Mouse (Mus musculus) spleen, adult 2 months (tissue): ENCODE measurements around the gene Sipa1l1. TPM values are rescaled to one million over a fixed set of nuclear protein-coding genes. Genes with fewer than 3 reads are reported as not detected.
A peak's percentile ranks its signal among the peaks of the same experiment; 100 is the strongest.

Experiments used
- DNase-seq, 2 experiments: peaks; one replicate each; pipeline versions ENCODE4 v3.0.0 to v3.0.0-alpha.2; 2012 to 2021; ENCODE audit warnings: low spot score in 2 of 2, low read depth in 1 of 2
- H3K27ac ChIP-seq: fragments of 200-500 bp; 2 replicates; pipeline ENCODE4 v1.5.1; 2012; ENCODE audit warnings: low read length, inconsistent platforms; ENCODE audit not compliant: insufficient read depth
- H3K27me3 ChIP-seq: fragments of 200-500 bp; 2 replicates; pipeline ENCODE4 v1.6.1; 2012; ENCODE audit warnings: mild to moderate bottlenecking, moderate library complexity, low read length, inconsistent platforms; ENCODE audit not compliant: control insufficient read depth, insufficient read depth
- H3K36me3 ChIP-seq: fragments of 200-500 bp; 2 replicates; pipeline ENCODE4 v1.6.1; 2012; ENCODE audit warnings: mild to moderate bottlenecking, low read length, inconsistent platforms; ENCODE audit not compliant: control insufficient read depth, insufficient read depth
- H3K4me1 ChIP-seq: fragments of 200-500 bp; 2 replicates; pipeline ENCODE4 v1.6.1; 2011; ENCODE audit warnings: inconsistent platforms; ENCODE audit not compliant: control insufficient read depth, insufficient read depth, insufficient read length
- H3K4me3 ChIP-seq: fragments of 200-500 bp; 2 replicates; pipeline ENCODE4 v1.5.1; 2011; ENCODE audit warnings: mild to moderate bottlenecking, inconsistent platforms; ENCODE audit not compliant: insufficient read depth, insufficient read length; ENCODE audit errors: extremely low read depth
- CTCF ChIP-seq: fragments of 200-500 bp; IDR thresholded peaks from 2 replicates; pipeline ENCODE4 v1.5.1; 2011; ENCODE audit warnings: mild to moderate bottlenecking, inconsistent platforms; ENCODE audit not compliant: insufficient read depth, insufficient read length, insufficient replicate concordance; ENCODE audit errors: extremely low read depth
- POLR2A ChIP-seq: fragments of 200-500 bp; IDR thresholded peaks from 2 replicates; pipeline ENCODE4 v1.6.1; 2011; ENCODE audit warnings: low read depth, low read length, inconsistent platforms
- WGBS: fragments of 180-500 bp; shearing (Covaris S2); methylation state at CpG from one replicate; pipeline ENCODE4 v1.1.7; 2018; 5-methylcytosine and 5-hydroxymethylcytosine counted together
- polyA plus RNA-seq: library from polyadenylated mRNA; depleted of rRNA; stranded (reverse); fragments of >200 nt; gene quantifications from 2 replicates; pipeline ENCODE4 v1.2.3, GENCODE M21; 2012

Sipa1l1 gene
- polyA plus RNA-seq, 1 experiment = 17.1 TPM

DNA sequence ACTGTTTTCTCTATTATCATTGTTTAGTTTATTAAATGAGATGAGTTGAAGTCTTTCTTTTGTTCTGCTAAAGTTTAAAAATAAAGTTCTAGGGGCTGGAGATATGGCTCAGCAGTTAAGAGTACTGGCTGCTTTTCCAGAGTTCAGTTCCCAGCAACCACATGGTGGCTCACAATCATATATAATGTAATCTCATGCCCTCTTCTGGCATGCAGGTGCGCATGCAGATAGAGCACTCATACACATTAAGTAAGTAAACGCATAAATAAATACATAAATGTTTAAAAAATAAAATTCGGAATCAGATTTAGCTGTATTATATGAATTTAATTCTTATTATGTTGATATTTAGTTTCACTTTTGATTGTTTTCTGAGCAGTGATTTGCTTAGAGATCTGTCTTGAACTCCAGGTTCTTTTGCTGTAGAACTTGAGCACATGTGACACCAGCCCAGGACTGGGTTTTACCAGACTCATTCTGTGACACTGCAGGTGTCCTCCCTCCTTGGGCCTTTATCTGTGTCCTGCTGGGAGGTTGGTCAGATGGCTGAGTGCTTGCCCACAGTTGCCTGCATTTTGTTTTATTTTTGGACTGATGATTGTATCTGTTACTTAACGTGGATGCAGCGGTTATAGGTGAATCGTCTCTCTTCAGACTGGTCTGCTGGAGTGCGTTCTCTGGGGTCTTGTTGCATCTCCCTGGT lies 124.6 kb downstream of the Sipa1l1 start:
- Histone ChIP-seq H3K27ac (no peak overlapping the region), H3K27me3 (no peaks in the 10 kb centered on the region; the same call in 1 of the 2 replicates), H3K36me3 (peaks cover 1% of the 10 kb centered on the region; the same call in 1 of the 2 replicates), H3K4me1 (peaks cover 2% of the 10 kb centered on the region; the same call in 1 of the 2 replicates), H3K4me3 (no peak overlapping the region)
- 85% methylated on average over 7 of the region's 7 CpGs for WGBS
- DNase-seq = no peak
- TF ChIP-seq POLR2A (no peak), CTCF (no peak)

DNA sequence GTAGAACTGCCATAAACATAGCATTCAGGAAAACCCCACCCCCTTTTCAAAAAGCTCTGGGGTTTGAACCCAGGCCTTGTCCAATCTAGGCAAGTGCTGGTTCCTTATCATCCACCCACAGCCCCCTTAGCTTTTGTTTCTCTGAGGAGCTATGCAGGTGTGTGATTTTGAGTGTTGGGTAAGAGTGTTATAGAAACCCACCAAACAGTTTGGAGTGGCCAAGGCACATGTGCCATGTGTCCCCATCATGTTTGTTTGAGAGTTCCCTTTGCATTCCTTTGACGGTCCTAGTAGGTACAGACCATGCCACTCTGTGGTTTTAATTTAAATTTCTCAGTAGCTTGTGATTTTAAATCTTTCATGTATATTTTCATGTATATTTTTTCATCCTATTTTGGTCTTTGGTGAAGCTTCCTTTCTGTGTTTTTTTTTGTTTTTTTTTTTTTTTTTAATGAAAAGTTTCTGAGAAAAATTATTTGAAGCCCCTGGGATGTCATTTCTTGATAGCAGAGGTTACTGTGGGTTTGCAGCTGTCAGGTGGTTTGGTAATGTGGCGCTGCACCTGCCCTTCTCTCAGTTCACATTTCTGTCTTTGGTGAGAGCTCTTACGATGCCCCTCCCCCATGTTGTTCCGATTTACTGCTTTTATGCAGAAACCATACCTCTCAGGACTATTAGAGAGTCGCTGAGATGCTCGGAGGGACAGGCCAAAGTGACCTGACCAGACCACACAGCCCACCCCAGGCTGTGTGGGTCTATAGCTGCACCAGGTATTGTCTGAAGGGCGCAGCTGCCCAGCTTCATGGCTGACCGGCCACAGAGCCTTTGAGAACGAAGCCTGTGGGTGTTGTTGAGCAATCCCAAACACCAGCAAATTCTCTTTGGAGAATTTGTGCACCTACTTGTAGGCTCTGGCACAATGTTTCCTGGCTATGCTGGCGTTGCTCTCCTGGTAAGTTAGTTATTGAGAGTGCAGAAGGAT lies 126.1 kb downstream of the Sipa1l1 start:
- Histone ChIP-seq H3K27ac (no peak overlapping the region), H3K36me3 (no peaks in the 10 kb centered on the region), H3K4me1 (peaks cover 2% of the 10 kb centered on the region; the same call in 1 of the 2 replicates), H3K4me3 (no peak overlapping the region), H3K27me3 (no peaks in the 10 kb centered on the region; the same call in 1 of the 2 replicates)
- peak in 1 of 2 experiments; percentile 19 for DNase-seq
- no peak for TF ChIP-seq CTCF
- no peak for TF ChIP-seq POLR2A
- 33% methylated on average over 10 of the region's 10 CpGs for WGBS

DNA sequence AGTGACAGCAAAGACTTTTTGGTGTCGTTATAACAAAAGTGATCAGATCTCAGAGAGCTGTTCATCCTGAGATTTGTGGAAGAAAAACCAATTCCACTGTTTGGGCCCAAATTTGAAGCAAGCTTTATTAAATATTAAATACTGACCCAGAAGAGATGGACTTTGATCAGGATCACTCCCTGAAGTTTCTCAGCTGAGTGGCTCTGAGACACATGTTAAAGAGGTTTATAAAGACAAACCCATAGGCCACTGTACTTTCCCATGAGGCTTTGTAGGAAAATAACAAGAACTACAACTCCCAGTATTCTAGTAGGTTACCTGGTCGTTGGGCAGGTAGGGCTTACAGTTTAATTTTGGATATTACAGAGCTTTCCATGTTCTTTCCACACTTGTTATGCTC lies 127.2 kb downstream of the Sipa1l1 start:
- Histone ChIP-seq H3K27ac (no peak overlapping the region), H3K36me3 (no peaks in the 10 kb centered on the region), H3K4me1 (peaks cover 2% of the 10 kb centered on the region; the same call in 1 of the 2 replicates), H3K4me3 (no peak overlapping the region), H3K27me3 (no peaks in the 10 kb centered on the region; the same call in 1 of the 2 replicates)
- TF ChIP-seq CTCF = no peak
- TF ChIP-seq POLR2A = no peak
- WGBS = 86% methylated on average over 2 of the region's 2 CpGs
- DNase-seq = no peak

DNA sequence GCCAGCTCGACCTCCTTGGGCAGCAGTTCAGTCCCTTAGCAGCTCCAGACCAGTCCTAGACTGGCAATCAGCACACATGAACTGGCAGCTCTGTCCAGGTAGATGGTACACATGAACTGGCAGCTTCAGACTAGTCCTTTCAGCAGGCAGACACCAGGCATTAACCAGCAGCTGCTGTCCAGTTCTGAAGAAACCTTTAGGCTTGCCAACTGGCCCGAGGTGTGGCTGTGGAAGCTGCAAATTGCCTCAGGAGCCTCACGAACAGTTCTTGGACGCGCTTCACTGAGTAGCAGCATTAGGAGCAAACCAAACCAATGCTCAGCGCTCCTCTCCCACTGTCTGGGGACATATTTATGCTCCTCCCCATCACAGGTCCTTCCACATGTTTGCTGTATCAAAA lies 128.1 kb downstream of the Sipa1l1 start:
- Histone ChIP-seq H3K4me1 (peaks cover 2% of the 10 kb centered on the region; the same call in 1 of the 2 replicates), H3K27me3 (no peaks in the 10 kb centered on the region), H3K4me3 (no peak overlapping the region), H3K36me3 (no peaks in the 10 kb centered on the region; the same call in 1 of the 2 replicates), H3K27ac (no peak overlapping the region)
- WGBS = 67% methylated on average over 6 of the region's 6 CpGs
- no peak for TF ChIP-seq POLR2A
- TF ChIP-seq CTCF = no peak
- no peak for DNase-seq

DNA sequence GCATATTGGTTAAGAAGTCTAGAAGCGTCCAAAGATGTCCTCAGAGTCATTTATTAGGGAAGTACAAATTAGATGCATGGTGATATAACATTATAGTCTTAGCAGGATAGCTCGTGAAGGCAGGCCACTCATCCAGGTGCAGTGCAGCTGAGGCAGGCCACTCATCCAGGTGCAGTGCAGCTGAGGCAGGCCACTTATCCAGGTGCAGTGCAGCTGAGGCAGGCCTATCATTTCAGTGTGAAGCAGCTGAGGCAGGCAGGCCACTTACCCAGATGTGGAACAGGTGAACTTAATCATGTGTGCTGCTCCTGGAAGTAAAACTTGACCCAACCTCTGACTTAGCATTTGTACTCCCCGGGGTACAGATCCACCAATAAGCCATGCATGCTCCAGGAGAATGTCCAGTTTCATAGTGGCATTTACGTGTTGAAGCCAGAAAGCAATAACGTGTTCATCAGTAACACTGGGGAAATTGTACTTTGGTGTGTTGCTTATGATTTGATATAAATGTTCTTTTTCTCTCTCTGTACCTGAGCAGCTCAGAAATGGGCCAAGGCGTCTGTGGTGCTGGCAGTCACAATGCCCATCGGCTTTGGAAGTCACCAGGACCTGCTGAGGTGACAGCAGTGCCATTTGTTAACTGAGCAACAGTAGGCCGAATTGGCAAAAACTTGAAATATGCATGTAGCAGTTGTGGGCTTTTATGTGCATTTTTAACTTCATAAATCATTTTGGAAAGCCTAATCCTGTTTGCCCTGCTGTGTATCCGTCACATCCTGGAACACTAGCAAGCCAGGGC lies 129.7 kb downstream of the Sipa1l1 start:
- Histone ChIP-seq H3K27me3 (no peaks in the 10 kb centered on the region), H3K36me3 (no peaks in the 10 kb centered on the region; the same call in 1 of the 2 replicates), H3K4me3 (no peak overlapping the region), H3K27ac (no peak overlapping the region), H3K4me1 (peaks cover 2% of the 10 kb centered on the region; the same call in 1 of the 2 replicates)
- TF ChIP-seq POLR2A (no peak), CTCF (no peak)
- no peak for DNase-seq
- 84% methylated on average over 9 of the region's 9 CpGs for WGBS

DNA sequence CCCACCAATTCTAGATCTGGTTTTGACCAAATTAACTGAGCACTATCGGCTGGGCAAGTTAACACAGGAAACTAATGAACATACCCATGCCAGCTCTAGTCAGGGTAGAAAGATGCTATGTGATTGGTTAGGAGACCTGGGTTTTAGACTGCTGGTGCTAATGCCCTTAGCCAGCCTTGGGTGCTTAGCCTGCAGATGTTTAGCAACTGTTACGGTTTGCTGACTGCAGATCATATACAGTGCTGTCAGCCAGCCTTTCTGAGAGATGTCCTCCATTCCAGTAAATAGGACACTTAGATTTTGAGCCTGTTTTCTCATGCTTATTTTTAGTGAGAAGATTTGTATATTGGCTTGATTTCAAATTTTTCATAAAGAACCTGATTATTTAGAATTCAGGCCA lies 135.0 kb downstream of the Sipa1l1 start:
- WGBS = 75% methylated on average over 2 of the region's 2 CpGs
- Histone ChIP-seq H3K36me3 (no peaks in the 10 kb centered on the region; the same call in 1 of the 2 replicates), H3K27me3 (no peaks in the 10 kb centered on the region), H3K4me3 (no peak overlapping the region), H3K4me1 (no peaks in the 10 kb centered on the region; the same call in 1 of the 2 replicates), H3K27ac (no peak overlapping the region)
- DNase-seq = no peak
- TF ChIP-seq CTCF (no peak), POLR2A (no peak)
